In genomic region chr7:30763456-30763855, GRCm38 (mm10) we compare ENCODE assay signal across 30 mouse cellular contexts. TPM values are rescaled to one million over a fixed set of nuclear protein-coding genes. Genes with fewer than 3 reads are reported as not detected.
A peak's percentile ranks its signal among the peaks of the same experiment; 100 is the strongest.
DNase-seq lines count a peak whose midpoint lies in the region; ATAC-seq and TF ChIP-seq lines count a peak whose summit lies in the region.
"Had no signal": no experiment of that assay in that cellular context is flagged by ENCODE, and none has a peak within 500 bp of the region (broad histone marks: within the 10 kb centered on the region; RNA-seq: fewer than 3 reads in every experiment).

Dmkn (plus strand) TSS chr7:30763756.

- H3K27ac ChIP-seq in limb, embryonic 14.5 days (replicated peaks; ENCODE audit: low read depth, low read length): no peak within 1 kb of the TSS
- no peak within 1 kb of the TSS for H3K27ac ChIP-seq in limb, embryonic 10.5 days
- peak within 1 kb of the TSS; percentile 46; the same call in 1 of the 2 replicates for H3K27ac ChIP-seq in stomach, embryonic 16.5 days (ENCODE audit: low read length)
- H3K27ac ChIP-seq: gastrocnemius, adult 2 months; heart, embryonic 10.5 days; heart, embryonic 15.5 days; kidney, postnatal 0 days had no signal

- no peak for DNase-seq in limb, embryonic 14.5 days (ENCODE audit: low spot score)
- DNase-seq in limb, embryonic 10.5 days (ENCODE audit: low spot score): no peak
- DNase-seq in thymus, postnatal 0 days (ENCODE audit: low spot score): no peak
- no peak for DNase-seq in thymus, postnatal 4 days
- DNase-seq in layer of hippocampus, adult 18-20 months (ENCODE audit: low spot score in 2 of 2): no peak
- DNase-seq in kidney, postnatal 36 days: no peak
- DNase-seq: adrenal gland, postnatal 14 days; cerebellum, adult 11 months; cerebellum, adult 9-11 months; embryo, embryonic 11 days; gastrocnemius, adult 2 months; heart, adult 11 months; kidney, adult 8-10 months; layer of hippocampus, adult 9-11 months; lung, postnatal 14 days; midbrain, embryonic 14.5 days; spleen, adult 18-20 months; thymus, postnatal 25 days had no signal

- H3K4me1 ChIP-seq in limb, embryonic 14.5 days (ENCODE audit: control insufficient read depth, insufficient read depth, low read length): no peaks in the 10 kb centered on the region
- H3K4me1 ChIP-seq in limb, embryonic 10.5 days: peaks cover 6% of the 10 kb centered on the region; the same call in 1 of the 2 replicates
- H3K4me1 ChIP-seq in stomach, embryonic 16.5 days (ENCODE audit: control insufficient read depth, insufficient read depth, low read length): 0 out of 2 replicates have a peak, but pooled peaks cover 3% of the 10 kb centered on the region
- H3K4me1 ChIP-seq: heart, embryonic 15.5 days had no signal

- no peak for ATAC-seq in limb, embryonic 14.5 days (ENCODE audit: low FRiP score, low read depth)
- no peak for ATAC-seq in granulocyte monocyte progenitor cell, adult 5-6 weeks (replicated peaks; ENCODE audit: poor library complexity, severe bottlenecking)
- ATAC-seq in stomach, embryonic 16.5 days (ENCODE audit: insufficient read depth, low FRiP score): peak; percentile 32; the same call in 1 of the 2 replicates
- ATAC-seq: CD4-positive, CD25-positive, alpha-beta regulatory T cell, adult 4 months; forebrain, embryonic 14.5 days; hindbrain, embryonic 16.5 days had no signal

- H3K9me3 ChIP-seq in limb, embryonic 14.5 days (ENCODE audit: control insufficient read depth, low read length): no peaks in the 10 kb centered on the region
- H3K9me3 ChIP-seq in limb, embryonic 10.5 days (replicated peaks): no peaks in the 10 kb centered on the region
- no peaks in the 10 kb centered on the region for H3K9me3 ChIP-seq in stomach, embryonic 16.5 days (replicated peaks; ENCODE audit: control insufficient read depth, low read length)
- H3K9me3 ChIP-seq: heart, embryonic 10.5 days; heart, embryonic 15.5 days had no signal

- H3K36me3 ChIP-seq in limb, embryonic 14.5 days (ENCODE audit: control insufficient read depth, insufficient read depth, low read length): no peaks in the 10 kb centered on the region
- H3K36me3 ChIP-seq in limb, embryonic 10.5 days: no peaks in the 10 kb centered on the region
- no peaks in the 10 kb centered on the region for H3K36me3 ChIP-seq in stomach, embryonic 16.5 days (ENCODE audit: control insufficient read depth, insufficient read depth, low read length)
- H3K36me3 ChIP-seq: heart, embryonic 10.5 days; heart, embryonic 15.5 days had no signal

- WGBS in limb, embryonic 14.5 days: 39% methylated on average over 5 of the region's 5 CpGs
- WGBS in limb, embryonic 10.5 days: 62% methylated on average over 5 of the region's 5 CpGs
- WGBS in stomach, embryonic 16.5 days: 57% methylated on average over 5 of the region's 5 CpGs

- no peak within 1 kb of the TSS for H3K9ac ChIP-seq in limb, embryonic 14.5 days (ENCODE audit: low read depth, low read length, severe bottlenecking)
- no peak within 1 kb of the TSS; the same call in 1 of the 2 replicates for H3K9ac ChIP-seq in stomach, embryonic 16.5 days (ENCODE audit: low read length)
- H3K9ac ChIP-seq: heart, embryonic 15.5 days had no signal

- TF ChIP-seq POLR2A in limb, embryonic 14.5 days (IDR thresholded peaks at IDR 0.05; ENCODE audit: borderline replicate concordance, extremely low read depth, insufficient read depth, insufficient read length): no peak

- H3K4me2 ChIP-seq in limb, embryonic 14.5 days (replicated peaks; ENCODE audit: low read depth, low read length, severe bottlenecking): no peak within 1 kb of the TSS
- no peak within 1 kb of the TSS for H3K4me2 ChIP-seq in stomach, embryonic 16.5 days (ENCODE audit: low read depth, low read length)
- H3K4me2 ChIP-seq: heart, embryonic 15.5 days; liver, embryonic 11.5 days had no signal

- H3K4me3 ChIP-seq in limb, embryonic 14.5 days (replicated peaks; ENCODE audit: low read length): no peak within 1 kb of the TSS
- no peak within 1 kb of the TSS for H3K4me3 ChIP-seq in limb, embryonic 10.5 days
- no peak within 1 kb of the TSS for H3K4me3 ChIP-seq in stomach, embryonic 16.5 days (replicated peaks; ENCODE audit: low read length)
- H3K4me3 ChIP-seq: gastrocnemius, adult 2 months; heart, embryonic 15.5 days had no signal

- H3K27me3 ChIP-seq in limb, embryonic 14.5 days (ENCODE audit: control insufficient read depth, insufficient read depth, low read length): no peaks in the 10 kb centered on the region
- H3K27me3 ChIP-seq in limb, embryonic 10.5 days (ENCODE audit: low read depth, poor library complexity, severe bottlenecking): peaks cover 7% of the 10 kb centered on the region; the same call in 1 of the 2 replicates
- H3K27me3 ChIP-seq in stomach, embryonic 16.5 days (ENCODE audit: control insufficient read depth, insufficient read depth, low read length): no peaks in the 10 kb centered on the region

RNA-seq across cellular contexts. Expression of gene Dmkn, which starts in this region (rescaled TPM):
- 124 and 151 TPM in 2 replicates for polyA plus RNA-seq in limb, embryonic 14.5 days (2012; rRNA removed)
- 168 and 289 TPM in 2 replicates for polyA plus RNA-seq in limb, embryonic 14.5 days (2014; fragmentation: Nextera tagmentation; extraction: Ambion mirVana)
- not detected in 2 replicates for polyA plus RNA-seq in limb, embryonic 10.5 days (2016; fragmentation: Nextera tagmentation; extraction: Ambion mirVana)
- 10.7 and 12.7 TPM in 2 replicates for polyA plus RNA-seq in thymus, postnatal 0 days (2015; fragmentation: Nextera tagmentation; extraction: Ambion mirVana)
- total RNA-seq in granulocyte monocyte progenitor cell, adult 5-6 weeks (2014; fragmentation: Nextera tagmentation): 68.4 and 69.3 TPM in 2 replicates
- 81.3 and 133 TPM in 2 replicates for total RNA-seq in granulocyte monocyte progenitor cell, adult 5-6 weeks (2017)
- 391 and 628 TPM in 2 replicates for polyA plus RNA-seq in stomach, embryonic 16.5 days (2015; fragmentation: Nextera tagmentation; extraction: Ambion mirVana)
- total RNA-seq in layer of hippocampus, adult 18-20 months (2021): 1 to 10 TPM; 1.1 to 1.8 TPM
- total RNA-seq: megakaryocyte-erythroid progenitor cell, adult 5-6 weeks; monocyte, adult 5-6 weeks had no signal
- polyA plus RNA-seq: limb, embryonic 11.5 days; liver, embryonic 11.5 days had no signal

Comparison
In these comparisons a context has a peak if more than half of its experiments do, and no peak if none do; other contexts are left out.
1. RNA of gene Dmkn (total RNA-seq): 68.4 to 133 TPM in granulocyte monocyte progenitor cell, adult 5-6 weeks; 1.1 to 1.8 TPM in layer of hippocampus, adult 18-20 months; every median in the first group is over 10 times any median in the second.
2. RNA of gene Dmkn (polyA plus RNA-seq): 391 to 628 TPM in stomach, embryonic 16.5 days, 124 to 289 TPM in limb, embryonic 14.5 days and 10.7 to 12.7 TPM in thymus, postnatal 0 days; not detected in limb, embryonic 10.5 days; every median in the first group is over 10 times any median in the second.